Mouse (Mus musculus) midbrain, embryonic 11.5 days (tissue): ENCODE results near the gene Fzd7. TPM values are rescaled to one million over a fixed set of nuclear protein-coding genes. Genes with fewer than 3 reads are reported as not detected.

ENCODE experiments used
- ATAC-seq: fragments of 200-750 bp; cut with Nextera tagmentation; 2 replicates; pipeline ENCODE4 v1.8.0; 2017; ENCODE audit warnings: moderate TSS enrichment, moderate library complexity; ENCODE audit not compliant: low FRiP score
- DNase-seq: peaks from one replicate; pipeline ENCODE4 v3.0.0; 2015; ENCODE audit warnings: low spot score; ENCODE audit errors: missing footprints
- H3K27ac ChIP-seq: fragments of 300-500 bp; sonication (generic); 2 replicates; pipeline ENCODE4 v1.5.1; 2014; ENCODE audit warnings: low read depth, low read length
- H3K27me3 ChIP-seq: fragments of 300-500 bp; sonication (generic); 2 replicates; pipeline ENCODE4 v1.6.1; 2014; ENCODE audit warnings: mild to moderate bottlenecking, low read length, moderate library complexity, mixed read lengths; ENCODE audit not compliant: control insufficient read depth, insufficient read depth
- H3K36me3 ChIP-seq: fragments of 300-500 bp; sonication (generic); 2 replicates; pipeline ENCODE4 v1.6.1; 2014; ENCODE audit warnings: mild to moderate bottlenecking, low read length, moderate library complexity, mixed read lengths; ENCODE audit not compliant: control insufficient read depth, insufficient read depth
- H3K4me1 ChIP-seq: fragments of 300-500 bp; sonication (generic); 2 replicates; pipeline ENCODE4 v1.6.1; 2014; ENCODE audit warnings: low read length; ENCODE audit not compliant: control insufficient read depth, insufficient read depth
- H3K4me2 ChIP-seq: fragments of 300-500 bp; sonication (generic); 2 replicates; pipeline ENCODE4 v1.6.1; 2014; ENCODE audit warnings: mild to moderate bottlenecking, moderate library complexity
- H3K4me3 ChIP-seq: fragments of 300-500 bp; sonication (generic); 2 replicates; pipeline ENCODE4 v1.5.1; 2014; ENCODE audit warnings: low read depth, low read length
- H3K9ac ChIP-seq: fragments of 300-500 bp; sonication (generic); 2 replicates; pipeline ENCODE4 v1.6.1; 2014; ENCODE audit warnings: low read length
- H3K9me3 ChIP-seq: fragments of 300-500 bp; sonication (generic); 2 replicates; pipeline ENCODE4 v1.6.1; 2016; ENCODE audit warnings: low read length; ENCODE audit not compliant: control insufficient read depth
- WGBS: fragments of 180-500 bp; shearing (Covaris S2); extraction: QIAGEN DNeasy Blood & Tissue Kit; methylation state at CpG from one replicate; pipeline ENCODE4 v1.1.7; 2014; 5-methylcytosine and 5-hydroxymethylcytosine counted together
- polyA plus RNA-seq: library from polyadenylated mRNA; unstranded; fragments of >200 nt; fragmentation: Nextera tagmentation; extraction: Ambion mirVana; gene quantifications from 2 replicates; pipeline ENCODE4 v1.2.1, GENCODE M21; 2014

The Fzd7 gene
- polyA plus RNA-seq, 1 experiment from 2014 or later: 6.3 TPM

DNA sequence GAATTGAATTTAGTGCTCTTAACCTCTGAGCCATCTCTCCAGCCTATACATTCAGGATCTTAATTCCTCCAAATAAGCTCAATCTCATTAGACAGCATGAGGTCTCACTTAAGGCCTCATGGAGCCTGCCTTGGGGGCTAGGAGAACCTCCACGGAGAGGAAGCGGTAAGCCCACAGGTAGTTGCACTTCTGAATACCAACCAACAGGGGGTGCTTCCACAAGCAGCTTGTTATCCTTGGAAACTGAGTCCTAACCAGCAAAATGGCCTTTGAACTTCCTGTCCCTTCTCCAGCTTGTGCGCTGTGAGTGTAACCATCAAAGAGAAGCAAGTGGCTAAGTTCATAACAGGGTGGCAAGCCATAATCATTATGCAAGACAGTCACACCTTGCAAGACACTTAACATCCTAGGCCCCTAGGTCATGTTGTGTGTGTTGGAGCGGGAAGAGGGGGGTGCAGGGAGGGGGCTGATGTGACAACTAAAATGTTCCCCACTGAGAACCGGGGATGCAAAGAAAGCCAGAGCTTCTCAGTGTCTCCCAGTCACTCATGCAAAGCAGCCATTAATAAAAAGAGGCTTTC is 41.2 kb downstream of the Fzd7 start:
- H3K27ac ChIP-seq: no peak overlapping the region
- ATAC-seq: peak; percentile 54
- no peaks in the 10 kb centered on the region for H3K9me3 ChIP-seq
- WGBS: 30% methylated on average over 5 of the region's 5 CpGs
- DNase-seq: peak; percentile 89
- H3K4me3 ChIP-seq: no peak overlapping the region
- H3K27me3 ChIP-seq: no peaks in the 10 kb centered on the region
- peaks cover 12% of the 10 kb centered on the region for H3K4me1 ChIP-seq
- no peak overlapping the region for H3K4me2 ChIP-seq
- H3K36me3 ChIP-seq: no peaks in the 10 kb centered on the region
- H3K9ac ChIP-seq: 0 out of 2 replicates have a peak overlapping the region, but pooled peaks have one; percentile 2

DNA sequence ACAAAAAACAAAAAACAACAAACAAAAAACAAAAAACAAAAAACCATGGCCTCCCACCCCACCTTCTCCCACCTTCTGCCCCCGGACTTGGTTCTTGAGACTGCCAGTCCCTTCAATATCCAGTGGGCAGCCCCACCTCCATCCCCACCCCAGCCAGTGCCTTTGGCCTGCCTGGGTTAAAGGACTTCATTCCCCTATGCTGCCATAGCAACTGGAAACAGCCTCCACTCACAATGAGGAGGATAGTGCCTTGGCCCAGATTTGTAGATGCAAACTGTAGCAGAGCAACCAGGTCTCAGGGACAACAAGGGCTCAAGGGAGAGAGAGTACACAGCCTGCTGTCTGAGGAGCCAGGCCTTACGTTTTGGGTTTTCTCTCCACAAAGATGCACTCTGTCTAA is 41.8 kb downstream of the Fzd7 start:
- H3K36me3 ChIP-seq: no peaks in the 10 kb centered on the region
- no peak overlapping the region for H3K9ac ChIP-seq
- ATAC-seq (peak; percentile 88), DNase-seq (peak; percentile 89)
- no peak overlapping the region for H3K4me3 ChIP-seq
- peak overlapping the region; percentile 45 for H3K27ac ChIP-seq
- H3K4me1 ChIP-seq: peaks cover 12% of the 10 kb centered on the region
- H3K27me3 ChIP-seq: no peaks in the 10 kb centered on the region
- H3K4me2 ChIP-seq: no peak overlapping the region
- no peaks in the 10 kb centered on the region for H3K9me3 ChIP-seq
- WGBS: 14% methylated on average over 2 of the region's 2 CpGs

DNA sequence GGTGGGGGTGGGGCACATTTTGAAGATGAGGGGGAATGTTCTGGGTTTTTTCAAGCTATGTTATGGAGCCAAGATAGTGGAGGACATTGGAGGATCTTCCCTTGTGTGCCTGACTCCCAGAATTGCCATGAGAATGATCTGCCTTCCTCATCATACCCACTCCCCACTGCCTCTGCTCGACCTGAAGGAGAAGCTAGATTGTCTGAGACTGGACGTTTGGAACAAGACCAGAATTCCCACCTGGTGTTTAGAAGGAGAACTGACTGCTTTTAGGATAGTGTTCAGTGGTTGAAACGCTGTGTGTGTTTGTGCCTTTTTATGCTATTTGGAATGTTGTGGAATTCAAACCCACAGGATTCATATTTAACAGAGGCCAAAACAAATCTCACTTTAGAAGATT is 42.5 kb downstream of the Fzd7 start:
- DNase-seq: peak; percentile 78
- Histone ChIP-seq H3K4me3 (no peak overlapping the region), H3K4me1 (peaks cover 12% of the 10 kb centered on the region), H3K9me3 (no peaks in the 10 kb centered on the region), H3K27ac (no peak overlapping the region), H3K4me2 (no peak overlapping the region), H3K9ac (no peak overlapping the region), H3K36me3 (no peaks in the 10 kb centered on the region), H3K27me3 (no peaks in the 10 kb centered on the region)
- WGBS: 53% methylated on average over 3 of the region's 3 CpGs
- no peak for ATAC-seq

DNA sequence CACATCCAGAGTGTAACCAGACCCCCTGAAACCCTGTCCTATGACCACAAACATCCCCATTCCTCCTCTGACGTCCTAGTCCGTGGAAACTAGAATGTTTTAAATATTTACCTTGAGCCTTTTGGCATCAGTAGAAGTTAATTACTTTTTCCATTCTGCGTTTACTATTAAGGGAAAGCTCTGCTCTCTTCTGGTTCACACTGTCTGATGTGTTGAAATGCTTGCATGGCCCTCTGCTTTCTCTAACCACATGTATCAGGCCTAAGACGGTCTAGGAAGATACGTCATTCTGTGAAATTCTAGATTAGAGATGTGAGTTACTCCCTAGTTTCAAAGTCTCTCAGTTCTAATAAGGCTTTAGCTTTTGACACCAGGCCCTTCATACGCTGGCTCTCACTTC is 45.0 kb downstream of the Fzd7 start:
- no peak overlapping the region for H3K9ac ChIP-seq
- DNase-seq (no peak), ATAC-seq (no peak)
- H3K27ac ChIP-seq: no peak overlapping the region
- H3K4me1 ChIP-seq: peaks cover 12% of the 10 kb centered on the region
- no peaks in the 10 kb centered on the region for H3K36me3 ChIP-seq
- no peaks in the 10 kb centered on the region for H3K27me3 ChIP-seq
- no peak overlapping the region for H3K4me2 ChIP-seq
- WGBS: 91% methylated on average over 6 of the region's 6 CpGs
- H3K4me3 ChIP-seq: no peak overlapping the region
- no peaks in the 10 kb centered on the region for H3K9me3 ChIP-seq

DNA sequence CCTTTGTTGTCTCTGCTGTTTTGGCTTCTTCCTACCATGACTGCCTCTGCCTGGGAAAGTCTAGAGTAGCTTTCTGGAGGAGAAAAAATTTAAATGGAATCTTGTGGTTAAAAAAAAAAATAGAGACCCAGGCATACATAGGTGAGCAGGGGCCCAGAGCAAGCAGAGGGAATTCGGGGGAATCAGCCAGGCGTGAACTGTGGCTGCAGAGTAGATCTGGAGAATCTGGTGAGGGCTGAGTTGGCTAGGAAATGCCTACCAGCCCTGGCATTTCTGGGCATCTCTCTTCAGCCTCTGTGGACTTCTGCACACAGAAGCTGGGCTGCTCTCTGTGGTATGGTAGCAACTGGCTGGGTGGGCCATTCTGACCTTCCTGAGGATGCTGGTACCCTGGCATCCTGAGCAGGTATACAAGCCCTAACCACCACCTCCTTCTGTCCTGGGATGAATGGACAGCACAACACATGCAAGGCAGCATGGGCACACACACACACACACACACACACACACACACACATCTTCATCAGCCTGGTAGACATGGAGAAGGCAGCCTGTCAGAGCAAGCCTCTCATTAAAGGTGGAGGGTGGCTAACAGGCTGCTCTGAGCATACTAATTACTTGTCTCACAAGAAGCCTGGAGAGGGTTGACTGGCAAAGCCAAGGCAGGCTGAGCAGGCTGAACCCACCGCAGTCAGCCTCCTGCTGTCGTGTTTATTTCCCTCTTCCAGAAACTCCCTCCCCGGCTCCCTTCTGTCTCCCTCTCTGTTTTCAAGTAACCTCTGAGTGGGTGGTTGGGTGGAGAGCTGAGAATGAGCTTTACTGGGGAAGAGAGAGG is 53.0 kb downstream of the Fzd7 start:
- peak; percentile 89 for DNase-seq
- Histone ChIP-seq H3K9me3 (no peaks in the 10 kb centered on the region), H3K9ac (no peak overlapping the region), H3K27me3 (no peaks in the 10 kb centered on the region), H3K27ac (no peak overlapping the region), H3K4me2 (no peak overlapping the region), H3K36me3 (no peaks in the 10 kb centered on the region), H3K4me1 (peaks cover 6% of the 10 kb centered on the region), H3K4me3 (no peak overlapping the region)
- 17% methylated on average over 5 of the region's 5 CpGs for WGBS
- peak; percentile 52; the same call in 1 of the 2 replicates for ATAC-seq

Other genes starting within 250 kb of the Fzd7 start
- gene Als2, start 245.2 kb upstream of the Fzd7 start, polyA plus RNA-seq: 16.2 and 17.1 TPM in 2 replicates
- 0.52 and 0.70 TPM in 2 replicates for gene Cdk15, start 225.5 kb upstream of the Fzd7 start, polyA plus RNA-seq
- gene Gm973, start 33.8 kb downstream of the Fzd7 start, polyA plus RNA-seq: 7.0 and 7.1 TPM in 2 replicates
- 603 and 652 TPM in 2 replicates for gene Sumo1, start 188.4 kb downstream of the Fzd7 start, polyA plus RNA-seq
- gene Nop58, start 202.5 kb downstream of the Fzd7 start, polyA plus RNA-seq: 262 and 327 TPM in 2 replicates